Mouse (Mus musculus) left cerebral cortex, postnatal 14 days (tissue): ENCODE data around the gene Nudt22. TPM values are rescaled to one million over a fixed set of nuclear protein-coding genes. Genes with fewer than 3 reads are reported as not detected.
"Not testable (repeated sequence)": the region's sequence is repeated elsewhere in the genome, so short reads cannot be mapped to it uniquely, and the experiment has no call there.

Source experiments
- DNase-seq, 2 experiments: peaks; one replicate each; pipeline ENCODE4 v3.0.0; 2021 to 2022; ENCODE audit warnings: low spot score in 2 of 2, mixed read lengths in 1 of 2
- intact Hi-C: fragments of 180-260 bp; cut with DNase I; formaldehyde crosslinking; loops from one replicate; pipeline ENCODE4 v1.15.1; 2025
- total RNA-seq, 2 experiments: library from RNA; stranded (reverse); gene quantifications; 2 replicates each; pipeline ENCODE4 v1.2.3; 2021

The Nudt22 gene
- total RNA-seq, 2 experiments from 2014 or later, result 8.7 to 10.1 TPM

DNA sequence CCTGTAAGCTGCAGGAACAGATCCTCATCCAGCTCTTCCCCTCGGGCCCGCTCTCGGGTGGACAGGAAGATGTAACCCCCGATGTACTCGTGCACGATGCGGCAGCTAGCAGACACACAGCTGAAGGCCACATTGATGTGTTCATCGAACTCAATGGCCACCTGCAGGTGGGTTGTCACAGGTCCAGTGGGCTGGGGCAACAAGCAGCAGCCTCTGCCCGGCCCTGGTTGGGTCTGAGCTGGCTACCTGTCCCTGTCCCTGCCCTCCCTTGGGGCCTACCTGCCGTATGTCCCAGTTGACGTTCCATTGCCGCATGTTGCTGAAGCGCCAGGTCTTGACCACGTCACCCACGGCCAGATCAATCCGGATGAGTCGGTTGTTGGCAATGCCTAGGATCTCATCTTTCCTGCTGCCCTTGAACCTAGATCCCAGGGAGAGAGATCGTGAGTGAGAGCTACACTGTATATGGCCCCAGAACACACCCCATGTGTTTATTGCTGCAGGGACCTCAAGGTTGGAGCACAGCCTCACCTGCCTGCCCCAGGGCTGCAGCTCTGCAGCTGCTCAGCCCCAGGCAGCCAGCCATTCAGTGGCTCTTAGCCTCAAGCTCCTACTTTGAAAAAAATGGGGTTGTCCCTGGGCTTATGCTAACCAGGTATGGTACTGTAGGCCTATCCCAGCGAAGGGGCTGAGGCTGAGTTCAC, 3.6 kb upstream of the Nudt22 start:
- DNase-seq, result no peak
- intact Hi-C loops, result no loop called here

- intact Hi-C loops, result no loop called here
- no peak for DNase-seq
Measured at GRCm38 (mm10) chr19:6997721-6998290, 1.9 kb upstream of the Nudt22 start.

- intact Hi-C loops, result no loop called here
- no peak for DNase-seq
Measured at GRCm38 (mm10) chr19:6995255-6995991, 494 bp downstream of the Nudt22 start.

DNA sequence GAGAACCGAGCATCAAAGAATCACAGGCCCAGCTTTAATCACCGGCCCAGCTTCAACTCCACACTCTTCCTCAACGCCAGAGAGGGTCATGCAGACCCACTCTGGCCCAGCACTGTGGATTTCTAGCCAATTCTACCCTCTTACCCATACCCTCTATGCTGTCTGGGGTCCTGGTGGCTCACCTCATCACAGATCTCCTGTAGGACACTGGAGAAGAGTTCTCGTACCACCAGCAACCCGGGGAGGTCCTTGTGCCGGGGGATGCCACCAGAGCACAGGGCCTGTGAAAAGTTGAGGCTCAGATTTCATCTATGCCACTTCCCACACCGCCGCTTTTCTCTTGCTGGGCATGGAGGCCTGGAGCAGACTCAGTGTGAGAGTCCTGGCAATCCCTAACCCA, 1.4 kb downstream of the Nudt22 start:
- no peak for DNase-seq
- intact Hi-C loops, result no loop called here

DNA sequence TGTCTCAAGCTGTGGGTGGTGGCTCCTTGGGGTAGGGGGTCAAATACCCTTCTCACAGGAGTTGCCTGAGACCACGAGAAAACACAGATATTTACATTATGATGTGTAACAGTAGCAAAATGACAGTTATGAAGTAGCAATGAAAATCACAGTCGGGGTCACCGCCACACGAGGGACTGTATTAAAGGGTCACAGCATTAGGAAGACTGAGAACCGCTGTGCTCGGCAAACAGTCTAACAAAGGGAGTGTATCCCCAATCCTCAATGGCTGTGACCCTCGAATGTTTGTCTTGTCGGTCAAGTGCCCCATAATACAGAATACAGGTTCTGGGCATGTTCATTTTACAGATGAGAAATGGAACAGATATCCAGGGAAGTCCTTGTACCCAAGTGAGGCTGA, 1.9 kb downstream of the Nudt22 start:
- no peak for DNase-seq
- intact Hi-C loops, result no loop called here

DNA sequence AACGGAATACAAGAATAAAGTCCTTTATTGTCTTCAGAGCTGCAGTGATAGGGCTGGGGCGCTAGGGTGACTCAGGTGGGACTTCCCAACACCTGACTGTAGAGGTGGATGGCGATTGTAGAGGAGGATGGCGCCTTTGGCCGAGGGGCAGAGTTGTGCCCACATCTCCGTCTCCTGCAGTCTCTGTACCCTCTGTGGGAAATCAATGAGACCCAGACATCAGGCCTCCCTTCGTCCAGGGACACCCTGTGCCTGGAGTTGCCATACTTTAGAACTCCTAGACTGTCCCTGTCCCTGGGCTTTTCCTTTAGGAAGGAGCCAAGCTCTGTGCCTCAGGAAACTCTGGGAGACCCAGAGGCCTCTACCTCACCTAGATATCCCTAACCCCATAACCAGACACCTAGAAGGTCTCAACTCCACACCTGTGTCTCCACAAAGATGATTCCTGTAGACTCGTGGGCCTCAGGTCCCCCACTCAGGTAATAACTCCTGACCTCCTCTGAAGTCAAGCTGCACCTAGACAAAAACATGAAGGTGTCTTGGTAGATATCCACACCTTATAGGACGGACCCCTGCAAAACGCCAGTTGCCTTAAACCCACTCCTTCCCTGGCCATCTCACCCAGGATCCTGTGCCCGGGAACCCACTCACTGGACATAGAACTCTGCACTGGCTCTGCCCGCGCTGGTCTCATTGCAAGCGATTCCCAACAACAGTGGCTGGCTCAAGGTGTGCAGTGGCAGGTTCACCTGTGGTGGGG, 2.7 kb downstream of the Nudt22 start:
- DNase-seq, result no peak
- intact Hi-C loops, result no loop called here

DNA sequence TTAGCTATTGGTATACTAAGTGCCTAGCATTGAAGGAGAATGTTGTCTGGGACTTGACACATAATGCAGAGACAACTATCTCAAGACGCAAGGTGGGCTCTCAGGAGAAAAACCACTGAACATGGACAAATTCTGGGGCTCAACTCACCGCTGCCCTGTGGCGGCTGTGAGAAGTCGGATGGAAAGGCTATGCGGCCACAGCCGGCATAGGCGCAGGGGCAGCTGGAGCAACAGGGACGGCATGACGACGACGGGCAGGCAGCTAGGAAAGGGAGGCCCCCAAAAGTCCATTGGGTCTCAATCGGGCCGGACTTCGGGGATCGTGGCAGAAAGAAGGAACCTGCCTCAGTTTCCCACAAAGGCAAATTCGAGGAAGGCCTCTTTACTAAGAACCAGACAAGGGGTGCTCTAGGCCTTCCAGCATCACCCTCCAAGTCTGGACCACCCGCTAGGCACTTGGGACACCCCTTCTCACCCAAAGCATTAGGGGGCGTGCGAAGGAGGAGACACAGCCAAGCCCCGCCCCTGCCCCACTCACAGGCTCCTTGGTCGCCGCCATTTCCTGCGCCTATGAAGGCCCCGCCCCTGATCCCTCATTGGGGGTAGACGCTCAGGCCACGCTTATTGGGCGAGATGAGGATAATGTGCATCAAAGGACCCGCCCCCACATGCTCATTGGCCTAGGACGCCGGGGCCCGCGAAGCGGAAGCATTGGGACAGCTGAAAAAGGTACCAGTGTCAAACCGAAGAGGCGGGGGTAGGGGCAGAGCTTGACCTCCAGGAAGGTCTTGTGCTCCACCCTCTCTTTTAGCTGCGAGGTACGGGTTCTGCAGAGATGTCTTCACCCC, 3.7 kb downstream of the Nudt22 start, which contains the start of gene Dnajc4:
Dnajc4 (minus strand) TSS at position 562 of the 848 bp plus-strand sequence.
- intact Hi-C loops, result no loop called here
- peak; percentile 95 to 96 for DNase-seq

- DNase-seq, intact Hi-C loops: not testable (repeated sequence)
Measured at GRCm38 (mm10) chr19:6991166-6991565, 4.8 kb downstream of the Nudt22 start.

GRCm38 (mm10) chr19:6990712-6991111, 5.2 kb downstream of the Nudt22 start:
- no peak for DNase-seq
- intact Hi-C loops, result no loop called here

GRCm38 (mm10) chr19:6989251-6989650, 6.7 kb downstream of the Nudt22 start:
- no peak for DNase-seq
- intact Hi-C loops, result no loop called here

- intact Hi-C loops, result no loop called here
- no peak for DNase-seq
Measured at GRCm38 (mm10) chr19:6987904-6988285, 8.0 kb downstream of the Nudt22 start.

GRCm38 (mm10) chr19:6987061-6987903, 8.6 kb downstream of the Nudt22 start, which contains the start of gene Vegfb:
Gene Vegfb, minus strand, starts transcription at chr19:6987651.
- peak in 1 of 2 experiments; percentile 51 for DNase-seq
- intact Hi-C loops, result no loop called here

DNA sequence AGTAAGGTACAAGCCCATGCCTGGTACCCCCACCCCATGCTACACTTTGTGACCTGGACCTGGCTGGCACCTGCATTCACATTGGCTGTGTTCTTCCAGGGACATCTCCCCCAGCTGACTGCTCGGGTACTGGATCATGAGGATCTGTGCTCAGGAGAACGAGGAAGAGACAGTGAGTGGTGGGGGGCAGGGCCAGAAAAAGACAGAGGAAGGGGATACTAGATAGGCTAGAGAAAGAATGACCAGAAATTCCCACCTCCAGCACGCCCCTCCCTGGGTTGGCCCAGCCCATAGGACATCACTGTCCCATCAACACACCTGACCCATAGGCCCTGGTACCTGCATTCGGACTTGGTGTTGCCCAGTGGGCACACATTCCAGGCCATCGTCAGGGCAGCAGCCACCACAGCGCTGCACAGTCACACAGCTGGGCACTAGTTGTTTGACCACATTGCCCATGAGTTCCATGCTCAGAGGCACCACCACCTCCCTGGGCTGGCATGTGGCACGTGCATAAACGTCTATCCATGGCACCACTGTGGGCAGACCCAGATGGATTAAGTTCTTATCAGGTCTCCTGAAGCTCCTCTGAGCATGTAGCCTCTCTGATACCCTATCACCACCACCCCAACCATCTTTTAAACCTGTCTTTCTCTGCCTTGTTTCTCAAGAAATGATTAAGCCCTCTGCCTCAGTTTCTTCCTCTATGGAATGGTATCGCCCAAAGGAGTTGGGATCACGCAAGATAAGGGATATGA, 9.8 kb downstream of the Nudt22 start:
- intact Hi-C loops, result no loop called here
- no peak for DNase-seq

- DNase-seq, result no peak
- intact Hi-C loops, result no loop called here
Measured at GRCm38 (mm10) chr19:6985300-6985699, 10.6 kb downstream of the Nudt22 start.

DNA sequence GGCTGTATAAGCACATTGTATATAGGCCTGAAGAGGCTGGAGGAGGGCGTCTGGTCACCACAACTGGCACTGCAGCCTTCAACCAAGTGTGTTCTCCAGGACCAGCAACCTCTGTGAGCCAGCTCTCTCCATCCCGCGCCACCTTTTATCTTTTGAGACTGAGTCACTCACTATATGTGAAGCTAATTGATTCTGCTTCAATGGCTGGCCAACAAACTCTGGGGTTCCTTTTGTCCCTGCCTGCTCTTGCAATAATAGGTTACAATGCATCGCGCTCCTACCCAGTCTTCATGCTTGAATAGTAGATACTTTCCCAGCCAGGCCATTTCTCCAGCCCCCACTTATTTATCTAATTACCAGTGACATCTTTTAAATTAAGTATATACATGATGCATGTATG, 12.3 kb downstream of the Nudt22 start:
- intact Hi-C loops, result no loop called here
- DNase-seq, result no peak

- no peak for DNase-seq
- intact Hi-C loops, result no loop called here
Measured at GRCm38 (mm10) chr19:6981465-6981864, 14.5 kb downstream of the Nudt22 start.

DNA sequence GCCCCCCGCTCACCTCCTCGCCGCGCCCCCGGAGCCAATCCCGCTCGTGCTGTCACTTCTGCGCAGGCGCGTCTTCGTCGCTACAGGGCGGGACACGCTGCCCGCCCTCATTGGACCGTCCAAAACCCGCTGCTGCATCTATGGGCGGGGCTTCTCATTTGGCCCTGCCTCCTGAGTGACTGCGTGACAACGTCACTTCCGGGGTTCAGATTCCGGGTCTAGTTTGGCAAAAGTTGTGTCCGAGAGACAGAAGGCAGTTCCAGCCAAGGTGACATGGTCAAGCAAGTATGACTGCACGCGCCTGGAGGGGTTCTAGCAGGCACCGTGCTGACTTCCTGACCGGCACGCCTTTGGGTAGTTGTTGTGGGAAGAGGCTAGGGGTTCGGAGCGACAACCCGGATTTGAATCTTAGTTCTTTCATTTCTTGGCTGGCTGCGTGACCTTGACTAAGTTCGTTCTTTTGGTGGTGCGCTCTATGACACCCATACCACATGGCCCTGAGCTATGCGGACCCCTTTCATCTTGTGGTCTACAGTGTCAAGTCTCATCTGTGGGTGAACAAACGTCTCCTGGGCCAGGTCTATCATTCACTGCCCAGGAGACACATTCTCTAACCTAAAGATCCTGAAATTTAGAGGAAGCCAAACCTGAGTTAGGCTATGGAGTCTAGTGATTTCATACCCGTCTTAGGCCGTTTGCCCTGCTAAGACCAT, 15.4 kb downstream of the Nudt22 start, which contains the start of gene Fkbp2:
Fkbp2 (minus strand) TSS at position 121 of the 713 bp plus-strand sequence.
- intact Hi-C loops, result no loop called here

More for the DNA sequence above, 15.4 kb downstream of the Nudt22 start, which contains the start of gene Fkbp2:
- DNase-seq, result peak; percentile 98 to 99
